Mouse (Mus musculus): ENCODE measurements around the gene C4b. TPM values are rescaled to one million over a fixed set of nuclear protein-coding genes. Genes with fewer than 3 reads are reported as not detected.
"Not testable (repeated sequence)": the region's sequence is repeated elsewhere in the genome, so short reads cannot be mapped to it uniquely, and the experiment has no call there.

C4b gene
- polyA plus RNA-seq, 1 experiment from 2014 or later, result 0.49 TPM

DNA sequence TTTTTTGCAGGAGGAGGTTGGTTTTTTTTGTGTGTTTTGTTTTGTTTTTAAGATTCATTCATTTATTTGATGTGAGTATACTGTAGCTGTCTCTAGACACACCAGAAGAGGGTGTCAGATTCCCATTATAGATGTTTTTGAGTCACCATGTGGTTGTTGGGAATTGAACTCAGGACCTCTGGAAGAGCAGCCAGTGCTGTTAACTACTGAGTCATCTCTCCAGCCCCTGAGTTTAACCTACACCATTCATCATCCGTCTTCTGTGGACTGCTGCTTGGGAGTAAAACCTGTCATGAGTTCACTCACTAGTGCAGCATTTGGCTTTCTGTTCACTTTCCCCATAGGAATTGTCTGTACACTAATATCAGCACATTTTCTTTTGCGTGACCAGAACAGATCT is 37.2 kb downstream of the C4b start:
- DNase-seq (ENCODE audit: low spot score), result not testable (repeated sequence)

DNA sequence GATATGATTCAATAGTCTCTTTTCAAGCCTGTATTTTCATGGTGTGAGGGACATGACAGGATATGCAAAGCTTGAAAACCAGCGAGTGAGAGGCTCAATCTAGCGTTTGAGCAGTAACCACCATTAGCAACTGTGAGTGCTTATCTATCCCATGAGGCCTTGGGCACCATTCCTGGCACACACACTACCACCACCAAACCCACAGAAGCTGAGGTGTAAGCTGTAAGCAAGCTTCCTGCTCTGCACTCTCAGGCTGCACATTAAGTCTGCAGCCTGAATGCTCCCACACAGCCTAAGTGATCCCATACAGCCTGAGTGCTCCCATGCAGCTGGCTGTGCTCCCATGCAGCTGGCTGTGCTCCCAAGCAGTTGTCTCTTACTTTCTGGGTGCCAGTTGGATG is 43.0 kb downstream of the C4b start:
- DNase-seq (ENCODE audit: low spot score), result no peak

DNA sequence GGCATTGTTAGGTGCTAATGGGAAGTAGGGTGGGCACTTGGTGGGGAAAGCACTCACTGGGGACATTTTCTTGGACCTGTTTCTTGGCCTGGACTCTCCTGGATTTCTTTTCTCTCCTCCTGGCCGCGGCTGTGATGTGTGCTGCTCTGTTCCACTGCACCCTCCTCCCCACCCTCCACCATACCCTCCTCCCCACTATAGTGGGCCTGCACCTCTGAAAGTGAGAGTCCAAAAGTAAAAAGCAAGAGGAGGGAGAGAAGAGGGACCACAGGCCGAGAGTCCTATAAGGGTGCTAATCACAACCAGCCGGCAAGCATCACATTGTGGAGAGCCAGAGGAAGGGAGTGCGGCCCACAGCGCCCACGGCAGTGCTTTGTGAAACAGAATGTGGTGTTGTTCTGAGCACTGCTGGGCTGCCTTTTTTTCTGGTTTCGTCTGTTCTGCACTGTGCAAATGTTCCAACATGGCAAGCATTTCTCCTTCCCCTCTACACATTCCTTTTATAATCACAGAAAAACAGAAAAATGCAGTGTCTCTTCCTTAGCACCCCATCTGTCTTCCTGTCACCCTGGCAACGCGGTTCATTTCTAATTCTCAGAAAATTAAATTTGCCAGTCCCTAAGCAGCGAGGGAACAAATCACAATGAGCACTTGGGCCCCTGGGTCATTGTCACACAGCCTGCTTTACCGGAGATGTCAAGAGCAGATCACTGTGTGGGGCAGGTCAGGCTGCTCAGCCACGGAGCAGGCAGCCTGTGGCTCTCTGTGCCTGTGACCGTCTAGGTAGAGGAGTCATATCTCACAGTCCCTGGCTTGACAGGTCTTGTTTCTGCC is 43.9 kb downstream of the C4b start:
- no peak for DNase-seq (ENCODE audit: low spot score)

DNA sequence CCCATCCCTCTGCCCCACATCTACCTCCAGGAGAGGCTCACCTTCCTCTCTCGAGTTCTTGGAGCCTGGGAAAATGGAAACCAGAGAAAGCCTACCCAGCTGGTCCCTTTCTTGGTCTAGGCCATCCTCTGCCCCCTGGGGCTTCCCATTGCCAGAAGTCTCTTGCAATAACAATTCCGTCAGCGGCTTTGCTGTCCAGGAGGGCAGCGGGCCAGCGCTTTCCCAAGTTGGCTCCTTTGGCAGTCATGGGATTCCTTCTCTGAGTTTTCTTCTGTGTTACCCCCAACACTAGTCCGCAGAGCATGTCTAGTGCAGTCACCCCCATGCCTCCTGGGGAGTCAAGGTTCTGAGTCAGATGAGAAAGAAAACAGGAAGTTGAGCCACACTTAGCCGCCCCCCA is 50.8 kb downstream of the C4b start:
- no peak for DNase-seq (ENCODE audit: low spot score)

DNA sequence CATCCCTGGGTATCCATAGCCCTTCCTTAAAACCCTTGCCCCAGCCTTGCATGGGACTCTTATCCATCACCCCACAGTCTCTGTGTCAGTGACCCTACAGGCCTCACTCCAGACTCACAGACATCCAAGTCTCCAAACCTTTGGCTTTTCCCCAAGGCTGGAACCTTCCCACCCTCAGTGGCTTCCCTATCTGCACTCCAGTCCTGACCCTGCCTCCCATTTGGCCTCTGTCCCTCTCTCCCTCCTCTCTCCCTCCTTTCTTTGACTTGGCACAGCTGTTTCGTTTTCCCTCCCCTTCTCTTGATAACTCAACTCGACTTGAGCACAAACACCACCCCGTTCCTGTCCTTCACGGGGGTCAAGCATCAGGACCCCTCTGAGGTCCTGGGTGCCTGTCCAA is 53.2 kb downstream of the C4b start:
- no peak for DNase-seq (ENCODE audit: low spot score)

DNA sequence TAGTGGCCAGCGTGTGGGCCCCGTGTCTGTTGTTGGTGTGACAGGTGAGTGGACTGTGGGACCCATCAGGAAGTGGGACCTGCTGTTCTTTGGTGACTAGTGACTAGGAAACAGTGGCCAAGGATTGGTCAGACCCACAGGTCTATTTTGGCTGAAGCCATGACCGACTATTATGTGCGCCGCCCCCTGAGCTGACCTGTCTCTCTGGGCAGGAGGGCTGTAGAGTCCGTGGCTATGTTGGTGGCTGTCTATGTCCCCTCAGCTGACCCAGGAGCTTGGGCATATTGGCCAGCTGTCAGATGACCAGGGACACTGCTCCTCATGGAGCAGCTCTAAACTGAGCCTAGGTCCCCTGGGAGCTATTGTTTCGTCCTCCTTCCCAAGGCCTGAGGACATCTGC is 54.8 kb downstream of the C4b start:
- no peak for DNase-seq (ENCODE audit: low spot score)

DNA sequence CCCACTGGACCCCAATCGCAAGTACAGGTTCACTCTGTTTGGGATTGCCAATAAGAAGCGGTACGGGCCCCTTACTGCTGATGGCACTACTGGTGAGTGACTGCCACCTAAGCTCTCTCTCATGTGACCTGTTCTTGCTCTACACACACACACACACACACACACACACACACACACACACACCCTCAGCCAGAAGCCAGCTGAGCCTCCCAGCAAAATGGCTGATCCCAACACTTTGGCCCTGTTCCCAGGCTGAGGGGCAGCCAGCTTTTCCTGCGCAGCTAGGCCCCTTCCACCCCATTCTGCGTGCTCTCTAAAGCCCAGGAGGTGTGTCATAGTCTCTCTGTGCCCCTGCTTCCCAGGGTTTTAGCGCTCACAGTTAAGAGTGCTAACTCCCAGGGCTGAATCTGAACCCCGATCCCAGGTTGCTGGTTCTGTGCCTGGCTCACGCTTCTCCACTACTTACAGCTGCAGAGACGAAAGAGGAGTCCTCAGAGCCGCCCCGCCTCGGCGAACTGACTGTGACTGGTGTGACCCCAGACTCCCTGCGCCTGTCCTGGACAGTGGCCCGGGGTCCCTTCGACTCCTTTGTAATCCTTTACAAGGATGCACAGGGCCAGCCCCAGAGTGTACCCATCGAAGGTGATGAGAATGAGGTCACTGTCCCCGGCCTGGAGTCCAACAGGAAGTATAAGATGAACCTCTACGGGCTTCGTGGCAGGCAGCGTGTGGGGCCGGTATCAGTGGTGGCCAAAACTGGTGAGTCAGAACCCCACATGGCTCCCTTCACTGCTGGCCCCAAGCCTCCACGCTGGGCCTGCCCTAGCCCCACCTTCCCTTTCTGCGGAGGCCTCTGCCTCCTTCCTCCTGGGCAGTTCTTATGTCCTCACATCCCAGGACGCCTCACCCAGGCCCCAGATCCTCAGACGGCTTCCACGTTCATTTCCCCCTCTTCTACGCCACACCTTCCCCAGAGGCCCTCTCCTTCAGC is 58.3 kb downstream of the C4b start:
- DNase-seq (ENCODE audit: low spot score), result no peak

DNA sequence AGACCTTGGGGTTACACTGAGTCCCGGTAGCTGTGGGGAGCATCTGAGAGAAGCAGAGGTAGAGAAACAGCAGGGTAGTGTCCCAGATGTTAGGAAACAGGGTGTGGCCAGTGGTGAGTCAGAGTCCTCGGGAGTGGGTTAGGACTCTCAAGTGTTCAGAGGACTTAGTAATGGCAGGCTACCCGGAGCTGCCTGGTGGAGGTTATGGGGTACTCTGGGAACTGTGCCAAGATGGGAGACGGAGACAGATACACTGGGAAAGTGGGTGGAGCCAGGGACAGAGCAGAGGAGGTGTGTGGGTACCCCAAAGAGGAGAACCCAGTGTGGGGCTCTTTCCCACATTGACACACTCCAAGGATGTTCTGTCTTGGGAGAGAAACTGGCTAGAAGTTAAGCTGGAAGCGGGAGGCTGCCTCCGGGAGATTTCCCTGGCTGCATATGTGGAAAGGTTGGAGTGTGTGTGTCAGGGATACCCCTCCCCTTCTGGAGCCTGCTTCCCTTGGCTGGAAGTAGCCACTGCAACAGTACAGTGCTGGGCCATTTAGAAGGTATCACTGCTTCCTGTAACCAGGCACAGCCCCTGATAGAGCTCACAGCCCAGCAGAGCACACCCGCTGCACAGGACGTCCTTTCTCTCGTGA is 59.3 kb downstream of the C4b start:
- no peak for DNase-seq (ENCODE audit: low spot score)

DNA sequence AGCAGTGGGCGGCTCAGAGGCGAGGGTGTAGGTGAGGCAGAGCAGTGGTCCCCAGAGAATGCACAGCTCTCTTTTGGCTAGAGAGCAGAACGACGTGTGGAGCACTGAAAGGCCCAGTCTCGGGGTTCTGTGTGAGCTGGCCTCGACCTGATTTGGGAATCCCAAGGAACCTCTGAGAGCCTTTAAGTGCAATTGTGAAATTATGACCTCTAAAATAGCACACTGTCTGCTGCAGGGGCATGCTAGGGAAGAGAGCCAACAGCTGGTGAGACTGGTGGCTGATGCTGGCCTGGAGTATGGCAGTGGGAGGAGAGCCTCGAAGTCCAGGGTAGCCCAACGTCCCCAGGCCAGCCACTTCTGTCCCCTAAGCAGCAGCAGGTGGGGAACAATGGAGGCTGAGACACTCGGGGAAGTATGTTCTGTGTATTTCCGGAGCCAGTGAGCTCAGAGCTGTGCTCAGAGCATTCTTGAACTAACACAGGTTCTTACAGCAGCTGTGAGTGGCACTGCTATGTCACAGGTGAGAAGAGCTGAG is 59.9 kb downstream of the C4b start:
- no peak for DNase-seq (ENCODE audit: low spot score)

DNA sequence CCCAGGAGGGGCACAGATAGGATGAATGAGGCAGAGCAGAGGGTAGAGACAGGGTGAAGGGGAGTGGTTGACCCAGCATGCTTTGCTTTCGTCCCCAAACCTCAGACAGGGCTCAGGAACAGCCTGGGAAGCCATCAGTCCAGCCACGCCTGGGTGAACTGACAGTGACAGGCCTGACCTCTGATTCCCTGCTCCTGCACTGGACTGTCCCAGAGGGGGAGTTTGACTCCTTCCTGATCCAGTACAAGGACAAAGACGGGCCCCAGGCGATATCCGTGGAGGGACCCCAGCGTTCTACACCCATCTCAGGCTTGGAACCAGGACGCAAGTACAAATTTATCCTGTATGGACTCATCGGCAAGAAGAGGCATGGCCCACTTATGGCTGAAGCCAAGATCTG is 60.5 kb downstream of the C4b start:
- DNase-seq (ENCODE audit: low spot score), result no peak

DNA sequence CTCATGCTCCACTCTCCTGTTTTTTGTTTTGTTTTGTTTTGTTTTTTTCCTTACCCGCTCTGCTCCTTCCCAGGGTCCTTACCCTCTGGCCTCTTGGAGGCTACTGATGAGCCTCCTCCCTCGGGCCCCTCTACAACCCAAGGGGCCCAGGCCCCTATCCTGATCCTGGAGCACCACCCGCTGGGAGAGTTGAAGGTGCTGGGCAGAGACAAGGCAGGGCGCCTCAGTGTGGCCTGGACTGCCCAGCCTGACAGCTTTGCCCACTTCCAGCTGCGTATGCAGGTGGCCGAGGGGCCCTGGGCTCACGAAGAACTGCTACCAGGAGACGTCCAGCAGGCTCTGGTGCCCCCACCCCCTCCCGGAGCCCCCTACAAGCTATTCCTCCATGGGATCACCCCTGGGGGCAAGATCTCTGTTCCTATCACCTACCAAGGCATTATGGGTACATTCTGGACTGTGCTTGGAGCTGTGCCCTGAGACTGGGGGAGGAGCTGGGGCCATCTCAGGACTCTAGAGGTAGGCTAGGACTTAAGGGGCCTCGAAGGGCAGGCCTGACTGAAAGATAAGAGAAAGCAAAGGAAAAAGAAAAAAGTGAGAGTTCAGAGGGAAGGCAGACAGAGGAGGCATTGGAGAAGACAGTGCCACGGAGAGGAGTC is 61.7 kb downstream of the C4b start:
- DNase-seq (ENCODE audit: low spot score), result no peak

DNA sequence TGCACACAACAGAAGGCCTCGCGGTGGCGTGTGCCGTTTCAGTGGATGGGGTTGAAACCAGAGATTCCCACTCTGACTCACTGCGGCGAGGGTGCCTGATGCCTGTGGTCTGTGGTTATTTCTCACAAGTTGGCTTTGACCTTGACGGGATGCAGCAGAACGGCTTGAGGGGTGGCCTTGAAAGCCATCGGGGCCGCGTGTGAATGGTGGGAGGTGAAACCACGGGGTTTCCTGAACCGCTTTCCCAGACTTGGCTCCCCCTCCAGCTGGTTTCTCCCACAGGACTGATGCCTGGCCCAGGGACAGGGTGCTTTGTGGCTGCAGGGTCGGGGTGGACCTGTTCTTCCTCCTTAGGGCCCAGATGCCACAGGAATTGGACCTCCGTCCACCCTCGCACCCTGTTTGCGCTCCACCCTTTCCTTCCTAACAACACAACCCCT is 62.5 kb downstream of the C4b start:
- no peak for DNase-seq (ENCODE audit: low spot score)

DNA sequence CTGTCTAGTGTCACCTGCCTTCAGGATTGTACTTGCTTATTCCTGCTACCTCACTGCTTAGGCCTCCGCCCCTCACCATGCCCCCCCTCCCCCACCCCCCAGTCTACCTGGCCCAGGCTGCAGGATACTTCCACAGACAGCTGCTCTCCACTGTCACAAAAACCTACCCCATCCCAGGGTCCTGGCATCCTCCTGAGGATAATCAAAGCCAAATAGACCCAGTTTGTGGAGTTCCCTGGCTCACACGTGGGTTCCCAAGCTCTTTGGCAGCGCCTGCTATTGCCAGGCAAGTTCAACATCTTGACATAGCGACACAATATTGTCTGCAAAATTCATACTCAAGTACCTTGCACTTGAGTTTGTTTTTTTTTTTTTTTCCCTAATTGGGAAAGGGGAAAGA is 63.1 kb downstream of the C4b start:
- no peak for DNase-seq (ENCODE audit: low spot score)

DNA sequence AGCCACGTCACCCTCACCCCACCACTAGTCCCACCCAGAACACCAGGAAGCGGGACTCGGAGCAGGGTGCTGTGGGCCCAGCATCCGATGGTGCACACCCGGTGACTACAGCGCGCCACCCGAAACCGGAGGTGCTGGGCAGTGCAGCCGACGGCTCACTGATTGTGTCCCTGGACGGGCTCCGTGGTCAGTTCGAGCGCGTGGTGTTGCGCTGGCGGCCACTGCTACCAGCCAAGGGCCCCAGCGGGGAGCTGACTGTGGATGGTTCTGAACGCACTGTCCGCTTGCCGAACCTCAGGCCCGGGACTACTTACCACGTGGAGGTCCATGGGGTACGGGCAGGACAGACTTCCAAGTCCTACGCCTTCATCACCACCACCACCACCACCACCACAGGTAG is 63.5 kb downstream of the C4b start:
- no peak for DNase-seq (ENCODE audit: low spot score)

Small RNAs within 50 kb of the gene (microRNA-seq; reads per million reads assigned to microRNA genes)
- gene Gm27471 (ENCODE audit: borderline number of aligned reads), result not detected

Other genes starting within 250 kb of the C4b start
- gene Btnl6, start 226.5 kb downstream of the C4b start, polyA plus RNA-seq (2015; fragmentation: Nextera tagmentation; extraction: Ambion mirVana), result 0.12 and 0.20 TPM in 2 replicates
- 1.4 and 2.0 TPM in 2 replicates for gene Notch4, start 179.6 kb downstream of the C4b start, polyA plus RNA-seq (2015; fragmentation: Nextera tagmentation; extraction: Ambion mirVana)
- gene Gpsm3, start 154.1 kb downstream of the C4b start, polyA plus RNA-seq (2015; fragmentation: Nextera tagmentation; extraction: Ambion mirVana), result 228 and 241 TPM in 2 replicates
- 10.4 and 13.3 TPM in 2 replicates for gene Pbx2, start 152.6 kb downstream of the C4b start, polyA plus RNA-seq (2015; fragmentation: Nextera tagmentation; extraction: Ambion mirVana)
- gene Ager, start 146.0 kb downstream of the C4b start, polyA plus RNA-seq (2015; fragmentation: Nextera tagmentation; extraction: Ambion mirVana), result 2.5 and 4.0 TPM in 2 replicates
- 135 and 144 TPM in 2 replicates for gene Rnf5, start 140.2 kb downstream of the C4b start, polyA plus RNA-seq (2015; fragmentation: Nextera tagmentation; extraction: Ambion mirVana)
- gene Agpat1, start 139.6 kb downstream of the C4b start, polyA plus RNA-seq (2015; fragmentation: Nextera tagmentation; extraction: Ambion mirVana), result 37.5 and 44.9 TPM in 2 replicates
- gene Egfl8, start 127.9 kb downstream of the C4b start, polyA plus RNA-seq (2015; fragmentation: Nextera tagmentation; extraction: Ambion mirVana), result 3.1 and 3.3 TPM in 2 replicates
- 38.4 and 45.5 TPM in 2 replicates for gene Ppt2, start 115.4 kb downstream of the C4b start, polyA plus RNA-seq (2015; fragmentation: Nextera tagmentation; extraction: Ambion mirVana)
- gene Prrt1, start 114.3 kb downstream of the C4b start, polyA plus RNA-seq (2015; fragmentation: Nextera tagmentation; extraction: Ambion mirVana), result 37.4 and 39.4 TPM in 2 replicates
- 12.5 TPM in 2 replicates for gene Fkbpl, start 99.1 kb downstream of the C4b start, polyA plus RNA-seq (2015; fragmentation: Nextera tagmentation; extraction: Ambion mirVana)
- gene Atf6b, start 96.7 kb downstream of the C4b start, polyA plus RNA-seq (2015; fragmentation: Nextera tagmentation; extraction: Ambion mirVana), result 56.6 and 60.8 TPM in 2 replicates
- 0.54 and 0.59 TPM in 2 replicates for gene Tnxb, start 73.3 kb downstream of the C4b start, polyA plus RNA-seq (2015; fragmentation: Nextera tagmentation; extraction: Ambion mirVana)
- not detected in 2 replicates for gene Cyp21a1, start 60.7 kb upstream of the C4b start, polyA plus RNA-seq (2015; fragmentation: Nextera tagmentation; extraction: Ambion mirVana)
- gene Stk19, start 93.1 kb upstream of the C4b start, polyA plus RNA-seq (2015; fragmentation: Nextera tagmentation; extraction: Ambion mirVana), result 39.3 and 48.6 TPM in 2 replicates
- 48.8 and 53.3 TPM in 2 replicates for gene Dxo, start 93.1 kb upstream of the C4b start, polyA plus RNA-seq (2015; fragmentation: Nextera tagmentation; extraction: Ambion mirVana)
- gene Skiv2l, start 106.3 kb upstream of the C4b start, polyA plus RNA-seq (2015; fragmentation: Nextera tagmentation; extraction: Ambion mirVana), result 49.7 and 50.1 TPM in 2 replicates
- 82.4 and 88.6 TPM in 2 replicates for gene Nelfe, start 106.5 kb upstream of the C4b start, polyA plus RNA-seq (2015; fragmentation: Nextera tagmentation; extraction: Ambion mirVana)
- gene Cfb, start 118.6 kb upstream of the C4b start, polyA plus RNA-seq (2015; fragmentation: Nextera tagmentation; extraction: Ambion mirVana), result 5.2 and 6.2 TPM in 2 replicates
- gene Zbtb12, start 135.6 kb upstream of the C4b start, polyA plus RNA-seq (2015; fragmentation: Nextera tagmentation; extraction: Ambion mirVana), result 1.6 and 1.7 TPM in 2 replicates
- not detected in 2 replicates for gene Gm20547, start 138.2 kb upstream of the C4b start, polyA plus RNA-seq (2015; fragmentation: Nextera tagmentation; extraction: Ambion mirVana)
- gene C2, start 154.4 kb upstream of the C4b start, polyA plus RNA-seq (2015; fragmentation: Nextera tagmentation; extraction: Ambion mirVana), result 7.6 TPM in 2 replicates
- gene Ehmt2, start 154.6 kb upstream of the C4b start, polyA plus RNA-seq (2015; fragmentation: Nextera tagmentation; extraction: Ambion mirVana), result 38.6 and 47.9 TPM in 2 replicates
- 0.57 and 0.81 TPM in 2 replicates for gene Slc44a4, start 170.6 kb upstream of the C4b start, polyA plus RNA-seq (2015; fragmentation: Nextera tagmentation; extraction: Ambion mirVana)
- gene Neu1, start 187.4 kb upstream of the C4b start, polyA plus RNA-seq (2015; fragmentation: Nextera tagmentation; extraction: Ambion mirVana), result 25.7 and 28.2 TPM in 2 replicates
- gene Hspa1b, start 215.4 kb upstream of the C4b start, polyA plus RNA-seq (2015; fragmentation: Nextera tagmentation; extraction: Ambion mirVana), result 0.72 and 0.83 TPM in 2 replicates
- not detected in 2 replicates for gene Gm20481, start 226.0 kb upstream of the C4b start, polyA plus RNA-seq (2015; fragmentation: Nextera tagmentation; extraction: Ambion mirVana)
- 6.8 and 7.6 TPM in 2 replicates for gene Hspa1a, start 228.3 kb upstream of the C4b start, polyA plus RNA-seq (2015; fragmentation: Nextera tagmentation; extraction: Ambion mirVana)
- gene Hspa1l, start 228.8 kb upstream of the C4b start, polyA plus RNA-seq (2015; fragmentation: Nextera tagmentation; extraction: Ambion mirVana), result 0.09 and 0.27 TPM in 2 replicates
- 179 and 197 TPM in 2 replicates for gene Lsm2, start 238.0 kb upstream of the C4b start, polyA plus RNA-seq (2015; fragmentation: Nextera tagmentation; extraction: Ambion mirVana)